Mouse (Mus musculus): ENCODE measurements around the gene Rnf216.

Rnf216 gene

GRCm38 (mm10) chr5:142960775-142961271 is 152.0 kb downstream of the Rnf216 start:
- DNase-seq (ENCODE audit: low read depth), result no peak

GRCm38 (mm10) chr5:142959576-142960556 is 152.9 kb downstream of the Rnf216 start, which contains the start of gene Fscn1:
TSS of gene Fscn1 (plus strand) at chr5:142960343.
- DNase-seq (ENCODE audit: low read depth), result no peak

GRCm38 (mm10) chr5:142959156-142959555 is 153.6 kb downstream of the Rnf216 start:
- DNase-seq (ENCODE audit: low read depth), result no peak

GRCm38 (mm10) chr5:142958464-142958863 is 154.3 kb downstream of the Rnf216 start:
- no peak for DNase-seq (ENCODE audit: low read depth)

- DNase-seq (ENCODE audit: low read depth), result no peak
Observed at GRCm38 (mm10) chr5:142956956-142957703, 155.7 kb downstream of the Rnf216 start.

GRCm38 (mm10) chr5:142953641-142954040 is 159.2 kb downstream of the Rnf216 start:
- DNase-seq (ENCODE audit: low read depth), result no peak

- DNase-seq (ENCODE audit: low read depth), result no peak
Observed at GRCm38 (mm10) chr5:142950405-142950804, 162.4 kb downstream of the Rnf216 start.

GRCm38 (mm10) chr5:142949580-142949979 is 163.2 kb downstream of the Rnf216 start:
- no peak for DNase-seq (ENCODE audit: low read depth)

GRCm38 (mm10) chr5:142947460-142947859 is 165.3 kb downstream of the Rnf216 start:
- DNase-seq (ENCODE audit: low read depth), result no peak

GRCm38 (mm10) chr5:142944979-142945682 is 167.7 kb downstream of the Rnf216 start:
- DNase-seq (ENCODE audit: low read depth), result no peak
